Mouse (Mus musculus): ENCODE measurements around the gene Efna2.

The Efna2 gene

DNA sequence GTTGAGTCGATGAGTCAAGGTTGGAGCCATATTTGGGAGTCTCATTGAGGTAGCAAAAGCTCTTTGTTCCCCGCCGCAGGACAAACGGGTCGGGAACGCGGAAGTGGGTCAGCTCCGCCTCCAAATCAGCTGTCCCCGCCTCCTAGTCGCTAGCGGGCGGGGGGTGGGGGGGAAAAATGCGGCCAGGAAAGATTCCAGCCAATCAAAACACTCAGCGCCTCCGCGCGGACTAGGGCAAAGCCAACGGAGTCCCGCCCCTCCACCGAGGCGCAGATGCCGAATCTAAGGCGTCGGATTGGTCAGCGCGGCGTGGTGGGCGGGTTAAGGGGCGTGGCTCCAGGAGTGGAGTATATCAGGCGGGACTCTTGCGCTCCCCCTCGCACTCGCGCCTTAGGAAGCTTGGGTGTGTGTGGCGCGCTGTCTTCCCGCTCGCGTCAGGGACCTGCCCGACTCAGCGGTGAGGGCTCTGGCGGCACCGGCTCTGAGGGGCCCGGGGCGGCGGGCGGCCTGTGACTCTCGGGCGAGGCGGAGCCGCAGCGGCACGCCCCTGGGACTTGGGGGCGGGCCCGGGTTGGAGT, 11.7 kb upstream of the Efna2 start:
- DNase-seq (ENCODE audit: low spot score in 2 of 2), result peak; percentile 99 to 100

DNA sequence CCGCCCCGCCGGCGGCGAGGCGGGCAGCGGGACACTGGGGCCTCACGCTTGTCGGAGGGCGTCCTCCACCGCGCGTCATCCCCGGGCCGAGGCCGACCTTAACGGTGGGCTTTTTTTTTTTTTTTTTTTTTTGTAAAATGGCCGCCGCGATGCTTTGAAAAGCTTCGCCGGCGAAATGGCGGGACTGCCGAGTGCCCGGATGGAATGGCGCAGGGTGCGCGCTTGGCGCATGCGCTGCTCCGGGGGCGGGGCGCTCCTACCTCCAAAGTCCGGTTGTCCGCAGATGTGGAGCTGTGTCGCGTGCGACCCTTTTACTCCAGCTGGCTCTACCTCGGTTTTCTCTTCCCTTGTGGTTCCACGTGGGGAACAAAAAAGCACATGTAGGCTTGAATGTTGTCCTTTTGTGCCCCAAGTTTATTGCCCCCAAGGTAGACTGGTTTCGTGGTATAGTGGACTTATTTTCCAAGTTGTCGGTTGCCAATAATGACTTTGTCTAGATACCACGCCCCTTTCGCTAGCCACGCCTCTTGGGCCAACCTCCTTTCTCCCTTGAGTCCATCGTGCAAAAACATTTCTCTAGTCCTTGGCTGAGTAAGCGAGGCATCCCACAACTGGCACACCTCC, 11.1 kb upstream of the Efna2 start:
- DNase-seq (ENCODE audit: low spot score in 2 of 2), result peak; percentile 92 to 96

- no peak for DNase-seq (ENCODE audit: low spot score in 2 of 2)
Measured at GRCm38 (mm10) chr10:80169070-80169469, 10.2 kb upstream of the Efna2 start.

DNA sequence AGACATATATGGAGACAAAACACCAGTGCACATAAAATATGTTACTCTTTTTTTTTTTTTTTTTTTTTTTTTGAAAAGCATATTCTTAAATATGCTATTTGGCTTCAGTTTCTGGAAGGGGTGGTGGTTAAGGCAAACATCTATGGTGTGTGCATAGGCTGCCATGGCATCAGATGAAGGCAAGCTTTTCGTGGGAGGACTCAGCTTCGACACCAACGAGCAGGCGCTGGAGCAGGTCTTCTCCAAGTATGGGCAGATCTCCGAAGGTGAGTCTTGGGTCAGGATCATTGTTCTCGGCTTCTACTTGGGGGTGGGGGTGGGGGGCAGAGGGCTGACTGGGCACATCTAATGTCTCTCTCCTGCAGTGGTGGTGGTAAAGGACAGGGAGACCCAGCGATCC, 9.6 kb upstream of the Efna2 start:
- DNase-seq (ENCODE audit: low spot score in 2 of 2), result no peak

- DNase-seq (ENCODE audit: low spot score in 2 of 2), result no peak
Measured at GRCm38 (mm10) chr10:80170052-80170451, 9.2 kb upstream of the Efna2 start.

DNA sequence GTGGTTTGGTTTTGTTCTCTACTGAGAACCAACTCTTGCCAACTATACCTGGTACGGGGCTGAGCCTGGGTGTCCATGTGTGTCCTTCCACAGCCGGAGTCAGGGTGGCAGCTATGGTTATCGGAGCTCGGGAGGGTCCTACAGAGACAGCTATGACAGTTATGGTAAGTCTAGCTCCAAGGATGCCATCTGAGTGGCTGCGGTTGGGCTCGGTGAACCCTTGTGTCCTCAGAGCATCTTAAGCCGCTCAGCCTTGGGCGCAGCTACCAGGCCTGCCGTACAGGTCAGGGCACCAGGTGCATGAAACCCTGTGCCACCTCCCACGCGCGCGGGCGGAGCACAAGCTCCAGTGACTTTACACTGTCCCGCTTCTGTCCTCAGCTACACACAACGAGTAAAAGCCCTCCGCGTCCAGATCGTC, 8.7 kb upstream of the Efna2 start:
- DNase-seq (ENCODE audit: low spot score in 2 of 2), result no peak

DNA sequence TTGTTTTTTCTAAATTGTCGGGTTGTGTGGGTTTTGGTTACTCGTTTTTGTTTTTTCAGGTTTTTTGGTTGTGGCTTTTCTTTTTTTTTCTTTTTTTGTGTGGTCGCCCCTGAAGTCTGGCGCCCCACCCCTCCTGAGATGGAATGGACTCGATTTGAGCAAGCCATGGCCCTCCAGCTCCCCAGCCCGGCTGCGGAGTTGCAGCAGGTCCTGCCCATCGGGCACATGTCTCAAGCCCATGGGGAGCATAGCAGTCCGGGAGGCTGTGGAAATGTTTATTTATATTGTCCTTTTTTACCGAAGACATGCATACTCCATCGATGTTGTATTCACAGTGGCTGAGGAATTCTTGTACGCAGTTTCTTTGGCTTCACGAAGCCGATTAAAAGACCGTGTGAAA, 8.0 kb upstream of the Efna2 start:
- no peak for DNase-seq (ENCODE audit: low spot score in 2 of 2)

DNA sequence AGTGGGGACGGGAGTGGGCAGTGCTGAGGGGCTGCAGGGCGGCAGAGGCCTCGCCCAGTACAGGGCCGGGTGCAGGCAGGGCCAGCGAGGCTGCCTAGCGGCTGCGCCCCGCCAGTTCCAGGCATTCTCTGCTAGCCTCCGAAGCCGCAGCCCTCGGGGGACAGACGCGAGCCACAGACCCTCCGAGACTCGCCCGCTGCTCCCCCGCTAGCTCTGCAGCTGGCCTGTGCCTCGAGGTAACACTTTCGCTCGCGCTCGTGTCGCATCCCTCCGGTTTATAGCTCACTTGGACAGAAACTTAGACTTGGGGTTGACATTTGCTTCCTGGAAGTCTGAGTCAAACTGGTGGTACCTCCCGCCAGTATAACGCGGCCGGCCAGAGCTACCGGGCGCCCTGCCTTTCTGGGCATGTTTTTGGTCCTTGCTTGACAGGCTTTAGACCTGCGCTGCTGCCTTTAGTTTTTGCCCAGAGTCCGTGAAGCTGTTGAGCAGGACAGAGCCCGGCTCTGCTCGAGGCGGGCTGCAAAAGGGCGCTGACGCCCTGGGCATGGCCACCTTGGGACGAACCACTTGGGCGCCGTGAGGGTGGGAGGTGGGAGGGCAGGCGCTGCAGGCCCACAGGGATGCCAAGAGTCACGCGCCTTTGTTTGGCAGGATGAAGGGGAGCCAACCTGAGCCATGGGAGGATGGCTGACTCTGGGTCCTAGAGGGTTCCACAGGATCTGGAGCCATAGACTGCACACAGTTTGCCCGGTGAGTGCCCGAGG, 7.3 kb upstream of the Efna2 start:
- DNase-seq (ENCODE audit: low spot score in 2 of 2), result peak in 1 of 2 experiments; percentile 71

DNA sequence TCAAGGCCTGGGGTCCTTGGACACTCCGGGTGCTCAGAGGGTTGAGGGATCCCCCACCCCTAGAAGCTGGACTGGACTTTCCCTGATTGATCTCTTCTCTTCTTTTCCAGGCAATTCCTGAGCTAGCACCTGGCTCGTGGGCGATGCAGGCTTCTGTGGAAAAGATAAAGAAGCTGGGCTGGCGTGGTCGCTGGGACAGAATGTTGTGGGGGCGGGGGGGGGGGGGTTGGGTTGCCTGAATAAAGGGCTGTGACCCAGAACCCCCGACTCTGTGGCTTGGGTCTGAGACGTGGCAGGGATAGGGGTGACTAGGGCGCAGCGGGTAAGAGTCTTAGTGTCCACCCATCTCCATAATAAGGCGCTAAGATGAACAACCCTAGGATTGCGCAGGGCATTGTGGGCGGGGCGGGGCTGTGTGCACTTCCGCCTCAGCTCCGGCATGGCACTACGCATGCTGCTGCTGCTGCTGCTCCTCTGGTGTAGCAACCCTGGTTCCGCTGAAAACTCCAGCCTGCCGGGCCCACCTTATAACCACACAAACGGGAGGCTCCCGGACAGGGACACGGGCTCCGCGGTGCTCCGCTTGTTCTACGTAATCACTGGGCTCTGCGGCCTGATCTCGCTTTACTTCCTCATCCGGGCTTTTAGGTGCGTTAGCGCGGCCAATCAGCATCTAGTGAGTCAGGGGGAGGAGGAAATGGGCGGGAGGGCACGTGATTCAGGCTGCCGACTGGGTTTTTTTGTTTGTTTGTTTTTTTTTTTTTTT, 6.6 kb upstream of the Efna2 start, which contains the start of gene 1600002K03Rik:
Gene 1600002K03Rik (plus strand): TSS at position 418 of the 766 bp plus-strand sequence.
- peak; percentile 83 to 91 for DNase-seq (ENCODE audit: low spot score in 2 of 2)

DNA sequence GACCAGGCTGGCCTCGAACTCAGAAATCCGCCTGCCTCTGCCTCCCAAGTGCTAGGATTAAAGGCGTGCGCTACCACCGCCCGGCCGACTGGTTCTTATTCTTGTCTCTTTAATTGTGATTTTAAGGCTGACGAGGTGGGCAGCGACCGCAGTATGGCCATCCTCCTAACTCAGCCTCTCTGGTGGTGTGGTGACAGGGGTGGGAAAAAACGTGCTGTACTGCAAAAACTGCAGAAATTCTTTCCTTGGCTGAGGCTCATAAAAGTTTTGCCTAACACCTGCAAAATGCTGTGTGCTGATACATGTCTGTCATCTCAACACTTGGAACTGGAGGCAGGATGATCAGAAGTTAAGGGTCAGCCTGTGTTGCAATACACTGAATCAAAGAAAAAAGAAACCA, 5.9 kb upstream of the Efna2 start:
- DNase-seq (ENCODE audit: low spot score in 2 of 2), result no peak

- no peak for DNase-seq (ENCODE audit: low spot score in 2 of 2)
Measured at GRCm38 (mm10) chr10:80173955-80174640, 5.2 kb upstream of the Efna2 start.

GRCm38 (mm10) chr10:80174705-80175104, 4.6 kb upstream of the Efna2 start:
- DNase-seq (ENCODE audit: low spot score in 2 of 2), result peak in 1 of 2 experiments; percentile 78

DNA sequence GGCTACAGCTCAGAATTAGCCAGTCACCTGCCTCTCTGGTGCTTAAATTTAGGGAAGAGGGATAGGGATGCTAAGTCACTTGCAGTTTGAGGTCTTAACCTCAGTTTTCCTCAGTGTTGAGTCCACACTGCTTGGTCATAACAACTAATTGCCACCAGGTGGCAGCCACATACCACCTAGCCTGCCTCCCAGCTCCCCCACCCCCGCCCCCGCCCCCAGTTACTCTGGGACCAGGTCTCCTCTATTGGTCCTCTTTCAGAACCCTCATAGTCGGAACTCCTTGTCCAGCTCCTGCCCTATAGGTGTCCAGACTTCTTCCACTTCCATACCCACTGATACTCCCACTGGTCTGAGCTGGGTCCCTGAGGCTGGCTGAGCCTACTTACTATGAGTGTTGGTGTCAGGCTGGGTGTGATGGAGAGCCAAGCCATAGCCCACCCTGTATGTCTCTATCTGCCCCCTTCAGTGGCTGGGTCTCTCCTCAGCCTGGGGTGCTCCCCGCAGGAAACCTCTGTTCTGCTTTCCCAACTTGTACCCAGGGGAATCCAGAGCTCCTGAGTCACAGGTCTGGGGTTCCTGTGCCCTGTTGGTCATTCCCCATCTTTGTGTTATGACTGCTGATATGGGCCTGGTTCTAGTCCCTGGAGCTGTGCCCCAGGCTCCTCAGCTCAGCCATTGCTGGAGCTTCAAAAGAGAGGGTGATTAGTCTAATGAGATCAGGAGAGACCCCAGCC, 3.6 kb upstream of the Efna2 start:
- no peak for DNase-seq (ENCODE audit: low spot score in 2 of 2)

DNA sequence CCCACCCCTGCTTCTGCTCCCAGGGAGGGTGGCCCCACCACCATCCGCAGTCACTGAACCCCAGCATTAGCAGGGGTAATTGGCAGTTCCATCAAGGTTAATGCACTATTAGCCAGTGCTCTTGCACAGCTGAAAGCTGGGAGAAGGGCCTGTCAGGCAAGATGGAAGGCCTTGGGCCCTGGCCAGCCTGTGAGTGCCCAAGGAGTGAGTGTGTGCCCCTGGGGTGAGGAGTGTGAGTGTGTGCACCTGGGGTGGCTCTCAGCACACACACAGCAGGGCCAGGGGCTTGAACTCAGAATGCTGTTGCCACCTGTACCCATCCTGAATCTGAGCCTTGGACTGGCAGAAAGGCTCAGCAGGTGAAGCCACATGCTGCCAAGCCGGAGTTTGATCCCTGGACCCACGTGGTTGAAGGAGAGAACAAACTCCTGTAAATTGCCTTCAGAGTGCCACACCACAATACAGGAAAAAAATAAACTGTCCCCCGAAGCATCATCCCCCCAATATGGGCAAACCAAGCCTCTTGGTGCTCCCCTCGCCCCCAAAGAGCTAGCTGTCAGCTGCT, 2.9 kb upstream of the Efna2 start:
- no peak for DNase-seq (ENCODE audit: low spot score in 2 of 2)

- no peak for DNase-seq (ENCODE audit: low spot score in 2 of 2)
Measured at GRCm38 (mm10) chr10:80177441-80178279, 1.6 kb upstream of the Efna2 start.

DNA sequence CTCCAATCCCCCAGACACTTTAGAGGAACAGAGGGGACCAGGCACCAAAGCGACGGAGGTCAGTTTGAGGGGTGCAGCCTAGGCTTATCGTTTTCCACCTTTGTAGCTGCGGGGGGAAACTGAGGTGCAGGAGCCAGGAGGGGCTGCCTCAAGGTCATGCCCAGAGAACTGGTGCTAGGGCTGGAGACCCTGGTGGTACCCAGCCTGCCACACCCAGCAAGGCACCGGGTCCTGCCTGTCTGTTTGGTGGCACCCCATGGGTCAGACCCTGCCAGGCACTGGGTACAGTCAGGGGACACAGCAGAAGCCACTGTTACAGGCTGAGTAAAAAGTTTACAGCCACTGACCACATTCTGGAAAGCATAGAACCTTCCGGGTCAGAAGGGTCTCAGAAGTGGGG, 1.0 kb downstream of the Efna2 start:
- no peak for DNase-seq (ENCODE audit: low spot score in 2 of 2)

DNA sequence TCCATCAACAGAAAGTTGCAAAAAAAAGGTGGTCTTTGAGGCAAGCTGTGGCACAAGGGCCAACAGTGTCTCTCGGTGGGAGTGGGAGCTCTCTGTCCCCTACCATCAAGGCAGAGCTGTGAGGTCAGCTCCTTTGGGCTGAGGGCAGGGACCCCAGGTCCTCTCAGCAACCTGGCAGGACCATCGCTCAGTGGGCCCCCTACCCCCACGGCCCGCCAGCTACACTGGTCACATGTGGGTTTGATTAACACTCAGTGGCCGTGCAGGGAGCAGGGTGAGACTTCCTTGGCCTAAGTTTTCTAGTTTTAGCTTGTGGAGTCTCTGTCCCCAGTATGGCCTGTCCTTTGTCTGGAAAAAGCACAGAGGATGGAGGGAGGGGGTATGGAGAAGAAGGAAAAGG, 1.5 kb downstream of the Efna2 start:
- no peak for DNase-seq (ENCODE audit: low spot score in 2 of 2)

GRCm38 (mm10) chr10:80182547-80182946, 3.3 kb downstream of the Efna2 start:
- no peak for DNase-seq (ENCODE audit: low spot score in 2 of 2)

GRCm38 (mm10) chr10:80186649-80187048, 7.4 kb downstream of the Efna2 start:
- DNase-seq (ENCODE audit: low spot score in 2 of 2), result no peak

DNA sequence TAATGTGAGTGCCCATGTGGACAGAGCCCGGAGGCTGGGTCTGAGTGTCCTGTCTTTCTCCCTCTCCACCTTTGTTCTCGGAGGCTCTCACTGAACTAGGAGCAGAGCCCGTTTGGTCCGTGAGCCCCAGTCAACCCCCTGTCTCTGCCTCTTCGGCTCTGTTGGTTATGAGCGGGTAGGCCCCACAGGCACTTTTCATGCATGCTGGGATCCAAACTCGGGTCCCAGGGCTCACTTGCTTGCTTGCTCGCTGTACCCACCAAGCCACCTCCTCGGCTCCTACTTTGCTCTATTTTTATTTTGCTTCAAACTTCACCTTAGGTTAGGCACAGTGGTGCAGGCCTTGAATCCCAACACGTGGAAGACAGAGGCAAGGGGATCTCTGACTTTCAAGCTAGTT, 8.5 kb downstream of the Efna2 start:
- no peak for DNase-seq (ENCODE audit: low spot score in 2 of 2)

All from spleen, postnatal 4 days (tissue).